Mouse (Mus musculus): ENCODE data around the gene Mypop. TPM values are rescaled to one million over a fixed set of nuclear protein-coding genes. Genes with fewer than 3 reads are reported as not detected.

Mypop gene
- polyA plus RNA-seq, 1 experiment from 2014 or later = 0.15 TPM

- Histone ChIP-seq H3K27ac (replicated peaks) (no peak overlapping the region), H3K9ac (no peak overlapping the region)
- 67% methylated on average over 7 of the region's 7 CpGs for WGBS (ENCODE audit: insufficient replicate concordance)
Observed at GRCm38 (mm10) chr7:19017909-19018308, 26.9 kb downstream of the Mypop start.

GRCm38 (mm10) chr7:19021048-19021447, 30.0 kb downstream of the Mypop start:
- H3K4me2 ChIP-seq = peak overlapping the region; percentile 51
- no peaks in the 10 kb centered on the region for H3K36me3 ChIP-seq (replicated peaks)
- peaks cover 27% of the 10 kb centered on the region for H3K4me1 ChIP-seq (replicated peaks)
- peak overlapping the region; percentile 90 for H3K4me3 ChIP-seq (replicated peaks)
- H3K27ac ChIP-seq (replicated peaks) = no peak overlapping the region
- 0 out of 2 replicates have a peak overlapping the region, but pooled peaks have one; percentile 1 for H3K9ac ChIP-seq
- ATAC-seq (ENCODE audit: insufficient read depth) = no peak
- H3K27me3 ChIP-seq = peaks cover 47% of the 10 kb centered on the region
- no peaks in the 10 kb centered on the region for H3K9me3 ChIP-seq (replicated peaks)
- WGBS (ENCODE audit: insufficient replicate concordance) = 15% methylated on average over 8 of the region's 8 CpGs

More at GRCm38 (mm10) chr7:19017909-19018308, 26.9 kb downstream of the Mypop start:
- Histone ChIP-seq H3K4me2 (no peak overlapping the region), H3K36me3 (replicated peaks) (no peaks in the 10 kb centered on the region), H3K27me3 (peaks cover 50% of the 10 kb centered on the region), H3K4me3 (replicated peaks) (no peak overlapping the region), H3K4me1 (replicated peaks) (peaks cover 11% of the 10 kb centered on the region), H3K9me3 (replicated peaks) (no peaks in the 10 kb centered on the region)
- ATAC-seq (ENCODE audit: insufficient read depth) = no peak

GRCm38 (mm10) chr7:19022189-19022958, 31.3 kb downstream of the Mypop start:
- H3K27me3 ChIP-seq = peaks cover 47% of the 10 kb centered on the region
- 46% methylated on average over 18 of the region's 18 CpGs for WGBS (ENCODE audit: insufficient replicate concordance)

GRCm38 (mm10) chr7:19023357-19023814, 32.3 kb downstream of the Mypop start, which contains the start of gene Foxa3:
TSS of gene Foxa3 (minus strand) at chr7:19023538.
- Histone ChIP-seq H3K4me1 (replicated peaks) (peaks cover 43% of the 10 kb centered on the region), H3K27ac (replicated peaks) (peak within 1 kb of the TSS; percentile 64), H3K36me3 (replicated peaks) (peaks cover under 1% of the 10 kb centered on the region; the same call in 1 of the 2 replicates)

More at GRCm38 (mm10) chr7:19022189-19022958, 31.3 kb downstream of the Mypop start:
- Histone ChIP-seq H3K9me3 (replicated peaks) (no peaks in the 10 kb centered on the region), H3K27ac (replicated peaks) (peak overlapping the region; percentile 38; the same call in 1 of the 2 replicates), H3K9ac (0 out of 2 replicates have a peak overlapping the region, but pooled peaks have one; percentile 53), H3K4me1 (replicated peaks) (peaks cover 37% of the 10 kb centered on the region), H3K4me3 (replicated peaks) (peak overlapping the region; percentile 90), H3K4me2 (peak overlapping the region; percentile 51; the same call in 1 of the 2 replicates), H3K36me3 (replicated peaks) (no peaks in the 10 kb centered on the region)
- no peak for ATAC-seq (ENCODE audit: insufficient read depth)

GRCm38 (mm10) chr7:19024096-19024506, 33.1 kb downstream of the Mypop start, which contains the start of gene Sympk:
TSS of gene Sympk (plus strand) at chr7:19024377.
- H3K4me1 ChIP-seq (replicated peaks) = peaks cover 43% of the 10 kb centered on the region
- H3K9ac ChIP-seq = peak within 1 kb of the TSS; percentile 94
- ATAC-seq (ENCODE audit: insufficient read depth) = peak; percentile 90
- peak within 1 kb of the TSS; percentile 90 for H3K4me3 ChIP-seq (replicated peaks)
- peaks cover 8% of the 10 kb centered on the region for H3K36me3 ChIP-seq (replicated peaks)
- H3K9me3 ChIP-seq (replicated peaks) = no peaks in the 10 kb centered on the region
- H3K27me3 ChIP-seq = peaks cover 47% of the 10 kb centered on the region
- H3K27ac ChIP-seq (replicated peaks) = peak within 1 kb of the TSS; percentile 64
- H3K4me2 ChIP-seq = peak within 1 kb of the TSS; percentile 92
- WGBS (ENCODE audit: insufficient replicate concordance) = under 1% methylated on average over 48 of the region's 50 CpGs

More at GRCm38 (mm10) chr7:19023357-19023814, 32.3 kb downstream of the Mypop start, which contains the start of gene Foxa3:
- peak within 1 kb of the TSS; percentile 94 for H3K9ac ChIP-seq
- H3K4me3 ChIP-seq (replicated peaks) = peak within 1 kb of the TSS; percentile 90
- peaks cover 47% of the 10 kb centered on the region for H3K27me3 ChIP-seq
- 5% methylated on average over 30 of the region's 30 CpGs for WGBS (ENCODE audit: insufficient replicate concordance)
- peak; percentile 43 for ATAC-seq (ENCODE audit: insufficient read depth)
- no peaks in the 10 kb centered on the region for H3K9me3 ChIP-seq (replicated peaks)
- peak within 1 kb of the TSS; percentile 92 for H3K4me2 ChIP-seq

- Histone ChIP-seq H3K9me3 (replicated peaks) (no peaks in the 10 kb centered on the region), H3K9ac (peak overlapping the region; percentile 94), H3K27ac (replicated peaks) (peak overlapping the region; percentile 64), H3K4me3 (replicated peaks) (peak overlapping the region; percentile 90), H3K4me2 (peak overlapping the region; percentile 92), H3K36me3 (replicated peaks) (peaks cover 14% of the 10 kb centered on the region), H3K4me1 (replicated peaks) (peaks cover 43% of the 10 kb centered on the region), H3K27me3 (peaks cover 42% of the 10 kb centered on the region)
- WGBS (ENCODE audit: insufficient replicate concordance) = 1% methylated on average over 35 of the region's 36 CpGs
- ATAC-seq (ENCODE audit: insufficient read depth) = peak; percentile 56
Observed at GRCm38 (mm10) chr7:19024581-19025255, 33.7 kb downstream of the Mypop start.

GRCm38 (mm10) chr7:19028067-19028466, 37.0 kb downstream of the Mypop start:
- Histone ChIP-seq H3K4me3 (replicated peaks) (no peak overlapping the region), H3K36me3 (replicated peaks) (peaks cover 47% of the 10 kb centered on the region), H3K27ac (replicated peaks) (no peak overlapping the region), H3K9ac (no peak overlapping the region), H3K9me3 (replicated peaks) (no peaks in the 10 kb centered on the region), H3K27me3 (peaks cover 9% of the 10 kb centered on the region), H3K4me1 (replicated peaks) (peaks cover 40% of the 10 kb centered on the region), H3K4me2 (no peak overlapping the region)
- ATAC-seq (ENCODE audit: insufficient read depth) = no peak

- H3K36me3 ChIP-seq (replicated peaks) = peaks cover 56% of the 10 kb centered on the region
- no peaks in the 10 kb centered on the region for H3K9me3 ChIP-seq (replicated peaks)
- H3K4me3 ChIP-seq (replicated peaks) = no peak overlapping the region
- no peak overlapping the region for H3K27ac ChIP-seq (replicated peaks)
- no peak overlapping the region for H3K9ac ChIP-seq
- H3K4me2 ChIP-seq = no peak overlapping the region
- H3K27me3 ChIP-seq = no peaks in the 10 kb centered on the region
- H3K4me1 ChIP-seq (replicated peaks) = peaks cover 31% of the 10 kb centered on the region
- ATAC-seq (ENCODE audit: insufficient read depth) = no peak
- 61% methylated on average over 6 of the region's 6 CpGs for WGBS (ENCODE audit: insufficient replicate concordance)
Observed at GRCm38 (mm10) chr7:19029084-19029653, 38.1 kb downstream of the Mypop start.

- H3K9ac ChIP-seq = no peak overlapping the region
- H3K4me1 ChIP-seq (replicated peaks) = peaks cover 11% of the 10 kb centered on the region
- peaks cover 81% of the 10 kb centered on the region for H3K36me3 ChIP-seq (replicated peaks)
- H3K27me3 ChIP-seq = no peaks in the 10 kb centered on the region
- no peak overlapping the region for H3K4me3 ChIP-seq (replicated peaks)
- no peak overlapping the region for H3K4me2 ChIP-seq
- no peak overlapping the region for H3K27ac ChIP-seq (replicated peaks)
- WGBS (ENCODE audit: insufficient replicate concordance) = 78% methylated on average over 4 of the region's 4 CpGs
- no peaks in the 10 kb centered on the region for H3K9me3 ChIP-seq (replicated peaks)
- ATAC-seq (ENCODE audit: insufficient read depth) = no peak
Observed at GRCm38 (mm10) chr7:19031641-19032040, 40.6 kb downstream of the Mypop start.

GRCm38 (mm10) chr7:19044616-19045015, 53.6 kb downstream of the Mypop start:
- no peak for ATAC-seq (ENCODE audit: insufficient read depth)
- no peak overlapping the region for H3K27ac ChIP-seq (replicated peaks)
- no peaks in the 10 kb centered on the region for H3K9me3 ChIP-seq (replicated peaks)
- H3K4me2 ChIP-seq = no peak overlapping the region
- 92% methylated on average over 6 of the region's 6 CpGs for WGBS (ENCODE audit: insufficient replicate concordance)
- H3K36me3 ChIP-seq (replicated peaks) = peaks cover 100% of the 10 kb centered on the region
- H3K4me1 ChIP-seq (replicated peaks) = no peaks in the 10 kb centered on the region
- H3K4me3 ChIP-seq (replicated peaks) = no peak overlapping the region
- H3K27me3 ChIP-seq = no peaks in the 10 kb centered on the region
- no peak overlapping the region for H3K9ac ChIP-seq
